Mouse (Mus musculus) forebrain, embryonic 11.5 days (tissue): Measurements from ENCODE around the gene Golt1b. TPM values are rescaled to one million over a fixed set of nuclear protein-coding genes. Genes with fewer than 3 reads are reported as not detected.
"Not testable (repeated sequence)": the region's sequence is repeated elsewhere in the genome, so short reads cannot be mapped to it uniquely, and the experiment has no call there.

Experiments
- ATAC-seq: fragments of 200-750 bp; cut with Nextera tagmentation; replicated peaks from 2 replicates; pipeline ENCODE4 v1.8.0; 2017; ENCODE audit warnings: moderate TSS enrichment; ENCODE audit not compliant: low FRiP score
- DNase-seq: peaks from one replicate; pipeline ENCODE4 v3.0.0-alpha.2; 2017; ENCODE audit warnings: low spot score
- H3K27ac ChIP-seq: fragments of 300-500 bp; sonication (generic); 2 replicates; pipeline ENCODE4 v1.5.1; 2014; ENCODE audit warnings: low read depth, low read length
- H3K27me3 ChIP-seq: fragments of 300-500 bp; sonication (generic); 2 replicates; pipeline ENCODE4 v1.6.1; 2014; ENCODE audit warnings: mild to moderate bottlenecking, low read length, mixed read lengths; ENCODE audit not compliant: control insufficient read depth, insufficient read depth
- H3K36me3 ChIP-seq: fragments of 300-500 bp; sonication (generic); 2 replicates; pipeline ENCODE4 v1.6.1; 2014; ENCODE audit warnings: mild to moderate bottlenecking, low read length, moderate library complexity, mixed read lengths; ENCODE audit not compliant: control insufficient read depth, insufficient read depth
- H3K4me1 ChIP-seq: fragments of 300-500 bp; sonication (generic); replicated peaks from 2 replicates; pipeline ENCODE4 v1.6.1; 2014; ENCODE audit warnings: low read length, mixed read lengths; ENCODE audit not compliant: control insufficient read depth, insufficient read depth
- H3K4me2 ChIP-seq: fragments of 300-500 bp; sonication (generic); 2 replicates; pipeline ENCODE4 v1.6.1; 2014; ENCODE audit warnings: low read depth, mild to moderate bottlenecking, low read length, moderate library complexity, mixed read lengths; ENCODE audit not compliant: severe bottlenecking
- H3K4me3 ChIP-seq: fragments of 300-500 bp; sonication (generic); 2 replicates; pipeline ENCODE4 v1.5.1; 2014; ENCODE audit warnings: low read depth, low read length
- H3K9ac ChIP-seq: fragments of 300-500 bp; sonication (generic); 2 replicates; pipeline ENCODE4 v1.6.1; 2014; ENCODE audit warnings: low read length
- H3K9me3 ChIP-seq: fragments of 300-500 bp; sonication (generic); 2 replicates; pipeline ENCODE4 v1.6.1; 2016; ENCODE audit warnings: low read length, mixed read lengths; ENCODE audit not compliant: control insufficient read depth
- WGBS: fragments of 180-500 bp; shearing (Covaris S2); extraction: QIAGEN DNeasy Blood & Tissue Kit; methylation state at CpG from one replicate; pipeline ENCODE4 v1.1.7; 2014; 5-methylcytosine and 5-hydroxymethylcytosine counted together
- polyA plus RNA-seq: library from polyadenylated mRNA; unstranded; fragments of >200 nt; fragmentation: Nextera tagmentation; extraction: Ambion mirVana; gene quantifications from 2 replicates; pipeline ENCODE4 v1.2.1, GENCODE M21; 2014

The Golt1b gene
- polyA plus RNA-seq, 1 experiment from 2014 or later, result 104 TPM

GRCm38 (mm10) chr6:142352099-142352498, 34.9 kb upstream of the Golt1b start:
- H3K9me3 ChIP-seq, H3K9ac ChIP-seq, DNase-seq, H3K4me2 ChIP-seq, H3K27ac ChIP-seq, H3K27me3 ChIP-seq, ATAC-seq, H3K4me3 ChIP-seq, H3K4me1 ChIP-seq, H3K36me3 ChIP-seq: not testable (repeated sequence)
- 90% methylated on average over 3 of the region's 3 CpGs for WGBS

- Histone ChIP-seq H3K9me3 (no peaks in the 10 kb centered on the region), H3K4me3 (no peak overlapping the region), H3K9ac (no peak overlapping the region), H3K36me3 (no peaks in the 10 kb centered on the region; the same call in 1 of the 2 replicates), H3K4me2 (no peak overlapping the region), H3K4me1 (no peaks in the 10 kb centered on the region), H3K27ac (no peak overlapping the region), H3K27me3 (no peaks in the 10 kb centered on the region)
- no peak for ATAC-seq
- WGBS, result 76% methylated on average over 7 of the region's 7 CpGs
- DNase-seq, result no peak
Measured at GRCm38 (mm10) chr6:142357106-142357505, 29.9 kb upstream of the Golt1b start.

GRCm38 (mm10) chr6:142362036-142362435, 25.0 kb upstream of the Golt1b start:
- H3K27ac ChIP-seq, result no peak overlapping the region
- no peaks in the 10 kb centered on the region for H3K4me1 ChIP-seq
- DNase-seq (no peak), ATAC-seq (no peak)
- H3K36me3 ChIP-seq, result peaks cover 4% of the 10 kb centered on the region; the same call in 1 of the 2 replicates
- H3K9ac ChIP-seq, result no peak overlapping the region
- H3K9me3 ChIP-seq, result no peaks in the 10 kb centered on the region
- no peak overlapping the region for H3K4me3 ChIP-seq
- H3K27me3 ChIP-seq, result no peaks in the 10 kb centered on the region
- 93% methylated on average over 6 of the region's 6 CpGs for WGBS
- H3K4me2 ChIP-seq, result no peak overlapping the region

- DNase-seq (no peak), ATAC-seq (no peak)
- Histone ChIP-seq H3K27me3 (no peaks in the 10 kb centered on the region), H3K9ac (no peak overlapping the region), H3K36me3 (peaks cover 4% of the 10 kb centered on the region; the same call in 1 of the 2 replicates), H3K27ac (no peak overlapping the region), H3K9me3 (no peaks in the 10 kb centered on the region), H3K4me3 (no peak overlapping the region), H3K4me1 (no peaks in the 10 kb centered on the region), H3K4me2 (no peak overlapping the region)
- WGBS, result 73% methylated on average over 9 of the region's 9 CpGs
Measured at GRCm38 (mm10) chr6:142363019-142363576, 23.9 kb upstream of the Golt1b start.

- H3K36me3 ChIP-seq, result peaks cover 4% of the 10 kb centered on the region; the same call in 1 of the 2 replicates
- no peak overlapping the region for H3K4me2 ChIP-seq
- no peaks in the 10 kb centered on the region for H3K9me3 ChIP-seq
- no peak overlapping the region for H3K27ac ChIP-seq
- no peak for ATAC-seq
- no peak overlapping the region for H3K4me3 ChIP-seq
- no peaks in the 10 kb centered on the region for H3K27me3 ChIP-seq
- DNase-seq, result no peak
- H3K9ac ChIP-seq, result no peak overlapping the region
- WGBS, result 89% methylated on average over 8 of the region's 8 CpGs
- H3K4me1 ChIP-seq, result no peaks in the 10 kb centered on the region
Measured at GRCm38 (mm10) chr6:142365742-142366472, 21.1 kb upstream of the Golt1b start.

GRCm38 (mm10) chr6:142366473-142367018, 20.5 kb upstream of the Golt1b start:
- Histone ChIP-seq H3K27ac (no peak overlapping the region), H3K4me3 (no peak overlapping the region), H3K9ac (no peak overlapping the region), H3K4me2 (no peak overlapping the region), H3K27me3 (no peaks in the 10 kb centered on the region), H3K36me3 (peaks cover 4% of the 10 kb centered on the region; the same call in 1 of the 2 replicates), H3K4me1 (no peaks in the 10 kb centered on the region), H3K9me3 (no peaks in the 10 kb centered on the region)
- ATAC-seq (no peak), DNase-seq (no peak)
- WGBS, result 91% methylated on average over 10 of the region's 10 CpGs

GRCm38 (mm10) chr6:142367565-142367964, 19.5 kb upstream of the Golt1b start:
- peaks cover 4% of the 10 kb centered on the region; the same call in 1 of the 2 replicates for H3K36me3 ChIP-seq
- no peak overlapping the region for H3K4me3 ChIP-seq
- no peak overlapping the region for H3K9ac ChIP-seq
- no peak for ATAC-seq
- no peak overlapping the region for H3K27ac ChIP-seq
- no peaks in the 10 kb centered on the region for H3K9me3 ChIP-seq
- 94% methylated on average over 3 of the region's 3 CpGs for WGBS
- no peak overlapping the region for H3K4me2 ChIP-seq
- no peak for DNase-seq
- no peaks in the 10 kb centered on the region for H3K27me3 ChIP-seq
- no peaks in the 10 kb centered on the region for H3K4me1 ChIP-seq

GRCm38 (mm10) chr6:142369568-142369967, 17.5 kb upstream of the Golt1b start:
- no peak overlapping the region for H3K4me3 ChIP-seq
- no peaks in the 10 kb centered on the region for H3K4me1 ChIP-seq
- H3K9me3 ChIP-seq, result no peaks in the 10 kb centered on the region
- ATAC-seq, result no peak
- H3K27ac ChIP-seq, result no peak overlapping the region
- no peak overlapping the region for H3K4me2 ChIP-seq
- no peaks in the 10 kb centered on the region; the same call in 1 of the 2 replicates for H3K36me3 ChIP-seq
- no peak for DNase-seq
- 93% methylated on average over 3 of the region's 3 CpGs for WGBS
- no peak overlapping the region for H3K9ac ChIP-seq
- H3K27me3 ChIP-seq, result no peaks in the 10 kb centered on the region
